Mouse (Mus musculus) adrenal gland, postnatal 14 days (tissue): ENCODE measurements around the gene Irgm2. TPM values are rescaled to one million over a fixed set of nuclear protein-coding genes. Genes with fewer than 3 reads are reported as not detected.
"Not testable (repeated sequence)": the region's sequence is repeated elsewhere in the genome, so short reads cannot be mapped to it uniquely, and the experiment has no call there.

Source experiments
- DNase-seq: peaks from one replicate; pipeline ENCODE4 v3.0.0; 2021; ENCODE audit warnings: mixed read lengths
- long read RNA-seq, 2 experiments: library from polyadenylated mRNA; stranded (forward); transcript quantifications; one replicate each; pipeline ENCODE4 v2.0.0; 2021
- total RNA-seq: library from RNA; stranded (reverse); gene quantifications from 2 replicates; pipeline ENCODE4 v1.2.3, GENCODE M21; 2021

Irgm2 gene
- total RNA-seq, result 7.1 and 9.2 TPM in 2 replicates
- long read RNA-seq, experiment 1, partial matches to known transcripts, result 0 of 8 reads
- long read RNA-seq, experiment 1, other reads (novel, unspliced or antisense), result 5 of 8 reads
- long read RNA-seq, experiment 2, partial matches to known transcripts, result 0 of 2 reads
- long read RNA-seq, experiment 2, other reads (novel, unspliced or antisense), result 1 of 2 reads

DNA sequence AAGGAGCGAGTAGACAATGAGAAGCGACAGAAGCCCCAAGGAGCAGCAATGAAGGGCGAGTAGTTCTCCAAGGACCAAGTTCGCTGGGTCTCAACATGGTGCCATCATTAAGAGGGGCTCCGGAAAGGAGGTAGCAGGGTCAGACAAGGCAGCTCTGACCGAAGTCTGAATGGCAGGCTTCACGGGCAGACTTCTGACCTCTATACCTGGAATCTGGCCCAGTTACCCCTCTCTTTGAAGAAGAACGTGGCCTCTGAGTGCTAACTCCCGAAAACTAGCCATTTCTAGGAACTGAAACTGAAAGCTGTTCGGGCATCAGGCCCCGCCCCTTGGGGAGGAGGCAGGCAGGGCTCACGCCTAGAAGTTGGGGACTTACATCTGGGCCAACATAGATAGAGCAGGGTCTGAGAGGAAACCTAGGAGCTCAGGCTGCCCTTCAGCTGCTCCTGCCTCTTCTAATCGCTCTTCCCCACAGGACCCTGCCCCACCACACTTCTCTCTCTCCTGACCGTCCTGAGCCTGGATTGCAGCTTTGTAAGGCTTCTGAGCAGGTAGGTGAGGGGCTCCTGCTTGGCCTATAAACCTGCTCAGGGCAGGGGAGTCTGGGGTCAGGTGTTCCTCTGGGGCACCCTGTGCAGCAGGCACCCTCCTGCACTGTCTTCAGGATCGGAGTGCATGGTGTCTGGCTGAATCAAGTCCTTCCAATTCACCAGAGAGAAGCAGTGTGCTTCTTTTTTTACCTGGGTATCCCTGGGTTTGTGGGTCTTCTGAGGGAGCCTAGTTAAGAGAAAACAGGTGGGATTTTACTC, at the start of gene Irgm2, which contains the start of gene Igtp:
Gene Irgm2, plus strand, starts transcription at position 390 of the 809 bp plus-strand sequence.
Gene Igtp, plus strand, starts transcription at position 328 of the 809 bp plus-strand sequence.
- peak; percentile 91 for DNase-seq

DNA sequence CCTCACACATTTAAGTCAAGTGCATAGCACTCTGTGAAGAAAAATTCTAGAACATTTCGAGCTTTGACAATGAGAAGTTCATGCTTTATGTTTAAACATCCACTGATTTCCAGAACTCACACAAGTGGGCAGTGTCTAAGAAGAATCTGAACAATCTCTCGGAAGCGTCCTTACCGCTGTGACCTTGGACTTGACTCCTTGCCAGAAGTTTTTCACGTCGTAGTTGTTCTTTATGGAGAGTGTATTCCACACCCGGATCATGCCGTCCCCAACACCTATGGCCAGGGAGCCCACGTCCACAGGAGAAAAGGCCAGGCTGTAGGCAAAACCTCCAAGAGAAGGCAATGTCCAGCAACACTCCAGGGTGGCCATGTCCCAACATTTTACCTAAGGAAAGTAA, 44.0 kb upstream of the Irgm2 start:
- no peak for DNase-seq

- no peak for DNase-seq
Observed at GRCm38 (mm10) chr11:58156871-58157270, 42.5 kb upstream of the Irgm2 start.

DNA sequence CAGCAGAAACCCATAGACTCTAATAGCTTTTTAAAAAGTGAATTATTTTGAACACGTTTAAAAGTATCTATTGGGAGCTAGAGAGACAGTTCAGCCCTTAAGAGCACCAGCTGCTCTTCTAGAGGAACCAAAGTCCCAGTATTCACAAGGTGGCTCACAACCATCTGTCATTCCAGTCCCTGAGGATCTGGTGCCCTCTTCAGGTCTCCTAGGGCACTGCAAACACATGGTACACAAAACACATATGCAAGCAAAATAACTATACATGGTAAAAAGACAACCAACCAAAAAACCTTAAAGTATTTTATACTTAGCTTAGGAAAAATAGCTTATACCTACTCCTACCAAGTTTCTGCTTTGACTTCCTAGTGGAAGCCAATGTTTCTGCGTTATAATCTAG, 34.3 kb upstream of the Irgm2 start:
- DNase-seq, result peak; percentile 24

DNA sequence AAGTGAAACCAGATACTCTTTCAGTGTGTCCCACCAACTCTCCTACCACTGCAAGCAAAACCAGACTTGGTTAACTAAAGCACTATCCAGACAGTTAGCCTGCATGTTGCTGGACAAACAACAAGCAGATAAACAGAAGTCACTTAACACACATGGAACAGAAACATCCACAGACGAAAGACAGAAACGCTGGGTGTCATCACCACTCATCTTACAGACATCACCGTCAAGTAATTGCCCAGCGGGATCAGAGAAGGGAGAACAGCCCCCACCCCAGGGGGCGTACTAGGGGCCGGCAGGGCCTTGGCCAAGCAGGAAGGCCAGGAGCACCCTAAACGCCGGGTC, 31.6 kb upstream of the Irgm2 start:
- DNase-seq, result no peak

GRCm38 (mm10) chr11:58168167-58168915, 31.1 kb upstream of the Irgm2 start, which contains the start of gene Gemin5:
TSS of gene Gemin5 (minus strand) at chr11:58168539.
- DNase-seq, result peak; percentile 92

GRCm38 (mm10) chr11:58169666-58170065, 29.8 kb upstream of the Irgm2 start:
- no peak for DNase-seq

DNA sequence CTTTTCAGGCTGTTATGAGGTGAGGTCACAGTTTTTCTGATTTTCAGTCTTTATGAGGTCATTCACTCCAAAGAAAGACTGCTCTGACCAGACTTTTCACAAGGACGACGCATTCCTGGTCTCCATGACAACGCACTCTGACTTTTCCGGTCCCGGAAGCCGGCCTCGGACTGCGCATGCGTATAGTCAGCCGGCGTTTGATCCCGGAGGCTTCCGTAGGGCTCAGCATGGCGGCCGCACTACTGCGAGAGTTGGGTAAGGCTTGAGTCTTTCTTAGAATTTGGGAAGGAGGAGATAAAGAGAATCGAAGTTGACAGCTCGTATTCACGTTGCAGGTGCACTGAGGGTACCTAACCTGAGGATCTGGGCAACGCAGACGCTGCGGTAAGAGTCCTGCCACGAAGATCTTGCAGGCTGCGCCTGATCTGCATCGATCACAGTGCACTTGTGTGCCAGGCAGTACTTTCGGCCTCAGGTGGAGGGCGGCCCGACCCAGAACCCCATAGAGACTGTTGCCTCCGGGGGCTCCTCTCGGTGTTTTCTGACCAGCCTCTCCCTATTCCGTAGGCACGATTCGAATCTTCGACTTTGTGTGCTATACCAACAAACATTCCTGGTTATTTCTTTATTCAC, 27.8 kb upstream of the Irgm2 start, which contains the start of gene Mrpl22:
Gene Mrpl22, plus strand, starts transcription at position 203 of the 633 bp plus-strand sequence.
- peak; percentile 98 for DNase-seq

DNA sequence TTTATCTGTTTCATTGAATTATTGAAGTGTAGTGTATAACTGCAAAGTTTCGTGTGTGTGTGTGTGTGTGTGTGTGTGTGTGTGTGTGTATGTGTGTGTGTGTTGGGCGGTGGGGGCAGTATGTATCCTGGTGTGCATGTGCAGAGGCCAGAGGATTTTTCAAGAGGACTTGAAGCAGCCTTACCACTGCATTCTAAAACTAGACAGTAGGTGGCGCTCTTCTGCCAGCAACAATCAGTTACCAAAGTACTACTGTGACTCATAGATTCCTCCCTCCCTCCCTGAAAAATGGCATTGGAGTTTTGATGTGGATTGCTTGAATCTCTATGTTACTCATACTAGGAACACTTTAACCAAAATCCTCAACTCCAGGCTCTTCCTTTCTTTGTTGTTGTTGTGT, 19.9 kb upstream of the Irgm2 start:
- DNase-seq, result peak; percentile 81

DNA sequence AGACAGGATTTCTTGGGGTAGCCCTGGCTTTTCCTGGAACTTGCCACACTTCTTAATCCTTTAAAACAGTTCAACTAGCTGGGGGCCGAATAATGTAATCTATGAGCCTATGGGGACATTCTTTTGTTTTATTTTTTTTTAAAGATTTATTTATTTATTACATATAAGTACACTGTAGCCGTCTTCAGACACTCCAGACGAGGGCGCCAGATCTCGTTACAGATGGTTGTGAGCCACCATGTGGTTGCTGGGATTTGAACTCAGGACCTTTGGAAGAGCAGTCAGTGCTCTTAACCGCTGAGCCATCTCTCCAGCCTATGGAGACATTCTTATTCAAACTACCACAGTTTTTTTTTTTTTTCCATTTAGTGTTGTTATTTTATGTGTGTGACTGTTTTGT, 19.4 kb upstream of the Irgm2 start:
- DNase-seq, result not testable (repeated sequence)

DNA sequence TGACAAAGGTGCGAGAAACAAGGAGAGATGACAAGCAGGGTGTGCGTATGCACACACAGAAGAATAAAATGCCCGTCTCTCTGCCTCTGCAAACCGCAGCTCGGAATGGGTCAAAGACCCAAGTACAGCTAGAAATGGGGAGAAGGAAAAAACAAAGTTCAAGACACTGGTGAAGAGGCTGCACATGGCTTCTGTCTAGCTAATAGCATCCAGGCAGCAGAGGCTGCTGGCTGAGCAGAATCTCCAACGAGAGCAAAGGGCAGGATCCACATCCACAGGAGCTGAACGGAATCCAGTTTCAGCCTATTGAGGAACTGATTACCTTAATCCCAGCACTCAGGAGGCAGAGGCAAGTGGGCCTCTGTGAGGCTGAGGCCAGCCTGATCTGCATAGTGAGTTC, 18.7 kb upstream of the Irgm2 start:
- no peak for DNase-seq

GRCm38 (mm10) chr11:58183579-58183978, 15.8 kb upstream of the Irgm2 start:
- DNase-seq, result no peak

DNA sequence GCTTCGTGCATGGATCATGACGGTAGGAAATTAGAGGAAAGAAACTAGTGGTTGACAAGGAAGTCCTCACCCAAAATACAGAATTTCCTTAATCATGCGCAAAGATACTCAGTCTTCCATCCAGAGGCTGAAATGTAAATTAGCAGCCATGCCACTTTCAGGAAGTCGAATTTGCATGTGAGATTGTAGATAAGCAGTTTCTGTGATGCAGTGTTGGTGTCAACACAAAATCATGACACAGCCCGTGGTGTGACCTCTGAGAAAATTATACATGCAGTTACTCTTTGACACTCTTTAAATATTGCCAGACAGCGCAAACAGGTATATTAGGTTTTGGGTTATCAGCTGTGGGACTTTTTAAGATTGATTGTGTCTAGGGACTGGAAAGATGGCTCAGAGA, 9.7 kb upstream of the Irgm2 start:
- no peak for DNase-seq

DNA sequence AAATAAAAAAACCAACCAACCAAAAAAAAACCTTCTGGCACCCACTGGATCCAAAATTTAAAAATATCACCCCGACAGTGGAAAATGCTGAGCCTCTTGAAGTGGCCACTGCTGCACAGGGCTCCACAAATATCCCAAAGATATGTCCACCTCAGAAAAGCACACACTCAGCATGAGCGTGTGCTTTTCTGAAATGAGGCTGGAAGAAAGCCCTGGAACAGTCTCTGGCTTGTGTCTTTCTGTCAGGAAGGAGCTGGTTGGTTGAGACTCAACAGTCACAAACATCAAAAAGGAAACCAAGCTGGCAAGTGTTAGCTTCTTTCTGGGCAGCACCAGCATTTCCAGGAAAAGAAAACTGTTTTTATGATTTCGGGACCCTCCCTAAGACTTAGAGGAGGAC, 6.1 kb upstream of the Irgm2 start:
- no peak for DNase-seq

GRCm38 (mm10) chr11:58193860-58194520, 5.4 kb upstream of the Irgm2 start:
- no peak for DNase-seq

GRCm38 (mm10) chr11:58198663-58199062, 755 bp upstream of the Irgm2 start:
- no peak for DNase-seq

- DNase-seq, result no peak
Observed at GRCm38 (mm10) chr11:58200226-58200625, 808 bp downstream of the Irgm2 start.

DNA sequence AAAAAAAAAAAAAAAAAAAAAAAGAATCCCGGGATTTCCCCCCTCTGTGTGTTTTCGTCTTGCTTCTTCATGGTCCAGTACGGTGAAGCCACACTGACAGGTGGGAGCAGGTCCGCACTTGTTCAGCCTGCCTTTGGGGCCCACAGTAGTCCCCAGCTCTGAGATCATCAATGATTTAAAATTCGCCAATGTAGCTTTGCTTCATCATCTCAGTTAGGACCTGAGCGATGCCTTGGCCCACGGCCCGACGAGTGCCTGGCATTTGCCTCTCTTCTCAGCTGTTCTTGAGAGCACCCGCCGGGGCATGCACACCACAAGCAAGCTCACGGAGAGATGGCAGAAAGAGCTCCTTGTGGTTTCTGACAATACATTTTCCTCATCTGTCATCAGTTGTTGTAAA, 1.6 kb downstream of the Irgm2 start:
- DNase-seq, result no peak

DNA sequence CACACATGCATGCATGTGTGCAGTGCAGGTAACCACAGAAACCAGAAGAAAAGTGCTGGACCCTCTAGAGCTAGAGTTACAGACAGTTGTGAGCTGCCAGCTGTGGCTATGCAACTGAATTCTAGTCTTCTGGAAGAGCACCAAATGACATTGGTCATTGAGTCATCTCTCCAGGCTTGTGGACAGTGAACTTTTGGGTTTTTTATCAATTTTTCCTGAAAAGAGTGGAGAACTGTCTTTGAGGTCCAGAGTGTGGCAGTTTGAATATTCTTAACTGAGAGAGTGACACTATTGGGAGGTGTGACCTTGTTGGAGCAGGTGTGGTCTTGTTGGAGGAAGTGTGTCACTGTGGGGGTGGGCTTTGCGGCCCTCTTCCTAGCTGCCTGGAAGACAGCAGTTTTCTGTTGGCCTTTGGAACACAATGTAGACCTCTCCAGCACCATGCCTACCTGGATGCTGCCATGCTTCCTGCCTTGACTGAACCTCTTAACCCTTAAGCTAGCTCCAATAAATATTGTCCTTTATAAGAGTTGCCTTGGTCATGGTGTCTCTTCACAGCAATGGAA, 11.0 kb downstream of the Irgm2 start:
- DNase-seq, result no peak

DNA sequence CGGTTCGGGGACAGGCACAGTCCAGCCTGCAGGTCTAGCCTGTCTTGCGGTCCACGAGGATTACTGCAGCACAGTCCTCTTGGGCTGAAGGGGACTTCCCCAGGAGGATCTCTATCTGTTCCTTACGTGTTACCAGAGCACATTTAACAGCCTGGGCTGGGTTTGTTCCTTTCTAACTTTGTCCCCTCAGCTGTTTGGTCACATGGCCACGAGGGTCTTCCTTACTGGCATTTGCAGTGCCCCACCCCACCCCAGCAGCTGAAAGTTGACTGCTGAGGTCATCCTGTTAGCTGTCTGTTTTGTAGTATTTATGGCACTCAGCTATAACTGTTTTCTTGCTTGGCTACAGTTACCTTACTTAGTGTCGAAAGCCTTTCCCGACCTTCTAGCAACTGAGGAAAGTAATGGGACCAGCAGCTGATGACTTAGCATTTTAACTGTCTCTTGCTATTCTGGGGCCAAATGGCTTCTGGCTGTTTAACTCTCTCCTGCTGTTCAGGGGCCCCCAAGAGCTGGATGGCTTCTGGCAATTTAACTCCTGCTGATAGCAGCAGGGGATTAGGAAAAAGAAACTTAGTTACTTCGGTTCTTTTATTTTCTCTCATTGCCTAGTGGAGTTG, 11.8 kb downstream of the Irgm2 start:
- DNase-seq, result no peak

DNA sequence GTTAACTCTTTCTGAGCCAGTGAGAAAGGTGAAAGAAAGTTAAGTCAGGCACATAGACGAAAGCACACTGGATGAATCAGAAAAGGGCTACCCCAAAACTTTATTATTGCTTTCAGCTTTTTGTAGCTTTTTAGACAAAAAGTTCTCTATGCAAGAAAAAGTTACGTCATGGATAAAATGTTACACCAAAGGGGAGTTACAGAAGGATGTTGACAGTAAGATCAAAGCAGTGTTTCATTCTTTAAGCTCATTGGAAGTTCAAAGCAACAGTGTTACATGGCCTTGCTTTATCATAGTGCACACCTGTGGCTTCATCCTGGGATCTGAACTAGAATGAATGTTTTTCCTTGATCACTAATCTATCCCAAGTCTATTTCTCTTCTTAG, 12.3 kb downstream of the Irgm2 start:
- DNase-seq, result no peak
